In genomic region chr1:151572601-151573320, GRCm38 (mm10) we compare ENCODE assay signal across 14 mouse cellular contexts. TPM values are rescaled to one million over a fixed set of nuclear protein-coding genes. Genes with fewer than 3 reads are reported as not detected.
DNase-seq lines count a peak whose midpoint lies in the region; ATAC-seq and TF ChIP-seq lines count a peak whose summit lies in the region.
"Had no signal": no experiment of that assay in that cellular context is flagged by ENCODE, and none has a peak within 500 bp of the region (broad histone marks: within the 10 kb centered on the region; RNA-seq: fewer than 3 reads in every experiment).

No protein-coding gene starts in this region.

- peak; percentile 16 for DNase-seq in lung, postnatal 10 days
- DNase-seq in lung, adult 18-20 months = no peak
- DNase-seq in stomach, postnatal 0 days (ENCODE audit: low spot score) = no peak
- DNase-seq: kidney, postnatal 36 days; right cerebral cortex, postnatal 25 days; thymus, adult 2 months had no signal

- no peak for TF ChIP-seq POLR2A in bone marrow, adult 2 months (IDR thresholded peaks at IDR 0.05; ENCODE audit: borderline replicate concordance, control insufficient read depth, low read depth, low read length)

- H3K9ac ChIP-seq in heart, embryonic 15.5 days = no peak overlapping the region
- no peak overlapping the region for H3K9ac ChIP-seq in heart, embryonic 11.5 days (ENCODE audit: low read depth, low read length)
- H3K9ac ChIP-seq in stomach, postnatal 0 days (ENCODE audit: low read length) = no peak overlapping the region
- H3K9ac ChIP-seq in forebrain, embryonic 13.5 days = no peak overlapping the region
- H3K9ac ChIP-seq: hindbrain, embryonic 14.5 days; neural tube, embryonic 12.5 days had no signal

- H3K27ac ChIP-seq in heart, embryonic 15.5 days = 0 out of 2 replicates have a peak overlapping the region, but pooled peaks have one; percentile 18
- H3K27ac ChIP-seq in heart, embryonic 11.5 days (ENCODE audit: low read depth, low read length) = no peak overlapping the region
- no peak overlapping the region for H3K27ac ChIP-seq in bone marrow, adult 2 months (ENCODE audit: control insufficient read depth, insufficient read depth, low read depth, low read length, poor library complexity)
- no peak overlapping the region for H3K27ac ChIP-seq in stomach, postnatal 0 days (replicated peaks)
- H3K27ac ChIP-seq in forebrain, embryonic 13.5 days = no peak overlapping the region
- H3K27ac ChIP-seq: hindbrain, embryonic 14.5 days; midbrain, embryonic 10.5 days; neural tube, embryonic 12.5 days had no signal

- H3K27me3 ChIP-seq in heart, embryonic 15.5 days = no peaks in the 10 kb centered on the region
- peaks cover 10% of the 10 kb centered on the region; the same call in 1 of the 2 replicates for H3K27me3 ChIP-seq in heart, embryonic 11.5 days (ENCODE audit: control insufficient read depth, insufficient read depth, low read length)
- no peaks in the 10 kb centered on the region for H3K27me3 ChIP-seq in stomach, postnatal 0 days (ENCODE audit: control insufficient read depth, insufficient read depth, low read length)
- peaks cover 30% of the 10 kb centered on the region for H3K27me3 ChIP-seq in forebrain, embryonic 13.5 days
- H3K27me3 ChIP-seq: Patski had no signal

- no peak overlapping the region for H3K4me3 ChIP-seq in heart, embryonic 15.5 days
- no peak overlapping the region for H3K4me3 ChIP-seq in heart, embryonic 11.5 days (ENCODE audit: low read depth, low read length)
- H3K4me3 ChIP-seq in bone marrow, adult 2 months (replicated peaks; ENCODE audit: control insufficient read depth, low read depth, low read length) = peak overlapping the region; percentile 22
- peak overlapping the region; percentile 14; the same call in 1 of the 2 replicates for H3K4me3 ChIP-seq in stomach, postnatal 0 days (ENCODE audit: low read depth, low read length)
- H3K4me3 ChIP-seq in forebrain, embryonic 13.5 days = no peak overlapping the region
- H3K4me3 ChIP-seq: midbrain, embryonic 10.5 days; neural tube, embryonic 12.5 days had no signal

- H3K4me1 ChIP-seq in heart, embryonic 15.5 days (replicated peaks) = peaks cover 15% of the 10 kb centered on the region
- no peaks in the 10 kb centered on the region; the same call in 1 of the 2 replicates for H3K4me1 ChIP-seq in heart, embryonic 11.5 days (ENCODE audit: control insufficient read depth, insufficient read depth, low read length)
- no peaks in the 10 kb centered on the region; the same call in 1 of the 2 replicates for H3K4me1 ChIP-seq in bone marrow, adult 2 months (ENCODE audit: control insufficient read depth, insufficient read depth, low read length)
- no peaks in the 10 kb centered on the region for H3K4me1 ChIP-seq in stomach, postnatal 0 days (replicated peaks; ENCODE audit: control insufficient read depth, insufficient read depth)
- peaks cover 9% of the 10 kb centered on the region for H3K4me1 ChIP-seq in forebrain, embryonic 13.5 days

- no peaks in the 10 kb centered on the region for H3K36me3 ChIP-seq in heart, embryonic 15.5 days
- H3K36me3 ChIP-seq in heart, embryonic 11.5 days (ENCODE audit: control insufficient read depth, insufficient read depth, low read length) = no peaks in the 10 kb centered on the region
- H3K36me3 ChIP-seq in stomach, postnatal 0 days (ENCODE audit: control insufficient read depth, insufficient read depth, low read length) = no peaks in the 10 kb centered on the region
- no peaks in the 10 kb centered on the region for H3K36me3 ChIP-seq in forebrain, embryonic 13.5 days (ENCODE audit: poor library complexity, severe bottlenecking)
- H3K36me3 ChIP-seq: midbrain, embryonic 10.5 days; neural tube, embryonic 12.5 days had no signal

- H3K4me2 ChIP-seq in heart, embryonic 15.5 days = 0 out of 2 replicates have a peak overlapping the region, but pooled peaks have one; percentile 95
- no peak overlapping the region for H3K4me2 ChIP-seq in heart, embryonic 11.5 days
- peak overlapping the region; percentile 93 for H3K4me2 ChIP-seq in stomach, postnatal 0 days (replicated peaks; ENCODE audit: low read depth)
- H3K4me2 ChIP-seq in forebrain, embryonic 13.5 days = no peak overlapping the region
- H3K4me2 ChIP-seq: hindbrain, embryonic 14.5 days had no signal

- H3K9me3 ChIP-seq in heart, embryonic 15.5 days (replicated peaks) = no peaks in the 10 kb centered on the region
- no peaks in the 10 kb centered on the region for H3K9me3 ChIP-seq in heart, embryonic 11.5 days (replicated peaks; ENCODE audit: control insufficient read depth, low read length)
- H3K9me3 ChIP-seq in stomach, postnatal 0 days (ENCODE audit: control insufficient read depth, low read length) = no peaks in the 10 kb centered on the region
- no peaks in the 10 kb centered on the region for H3K9me3 ChIP-seq in forebrain, embryonic 13.5 days (replicated peaks)
- H3K9me3 ChIP-seq: midbrain, embryonic 10.5 days; neural tube, embryonic 12.5 days had no signal

- no peak for TF ChIP-seq CTCF in bone marrow, adult 2 months (IDR thresholded peaks at IDR 0.05; ENCODE audit: control insufficient read depth, insufficient read depth, low read length)
- TF ChIP-seq CTCF in stomach, postnatal 0 days (IDR thresholded peaks at IDR 0.05; ENCODE audit: low read depth) = peak; percentile 39

- ATAC-seq in heart, embryonic 15.5 days (replicated peaks; ENCODE audit: insufficient number of reproducible peaks, insufficient read depth, low FRiP score, low read depth) = no peak
- no peak for ATAC-seq in heart, embryonic 11.5 days (replicated peaks; ENCODE audit: insufficient number of reproducible peaks, low FRiP score, low TSS enrichment)
- ATAC-seq in stomach, postnatal 0 days (ENCODE audit: low FRiP score, low TSS enrichment) = no peak
- ATAC-seq in forebrain, embryonic 13.5 days = no peak
- ATAC-seq: Patski had no signal

- no peak for TF ChIP-seq EP300 in stomach, postnatal 0 days (optimal IDR thresholded peaks at IDR 0.05)

- 77% methylated on average over 7 of the region's 7 CpGs for WGBS in heart, embryonic 15.5 days
- 78% methylated on average over 7 of the region's 7 CpGs for WGBS in heart, embryonic 11.5 days (ENCODE audit: insufficient replicate concordance)
- 62% methylated on average over 7 of the region's 7 CpGs for WGBS in bone marrow, adult 2 months
- 58% methylated on average over 7 of the region's 7 CpGs for WGBS in stomach, postnatal 0 days
- WGBS in forebrain, embryonic 13.5 days = 84% methylated on average over 7 of the region's 7 CpGs

RNA-seq across cellular contexts. Expression of gene Fam129a, which starts 1.8 kb away (rescaled TPM):
- polyA plus RNA-seq in heart, embryonic 15.5 days (2015; fragmentation: Nextera tagmentation; extraction: Ambion mirVana) = 14.3 and 14.4 TPM in 2 replicates
- polyA plus RNA-seq in heart, embryonic 11.5 days (2014; fragmentation: Nextera tagmentation; extraction: Ambion mirVana) = 2.3 and 3.1 TPM in 2 replicates
- polyA plus RNA-seq in bone marrow, adult 2 months (2011; ENCODE audit: insufficient read depth, insufficient read length, low replicate concordance, missing spikeins) = 9.5 and 16.9 TPM in 2 replicates
- polyA plus RNA-seq in stomach, postnatal 0 days (2015; fragmentation: Nextera tagmentation; extraction: Ambion mirVana) = 17.7 and 23.5 TPM in 2 replicates
- polyA plus RNA-seq in forebrain, embryonic 13.5 days (2015; fragmentation: Nextera tagmentation; extraction: Ambion mirVana) = 1.3 and 1.9 TPM in 2 replicates

Comparison
In these comparisons a context has a peak if more than half of its experiments do, and no peak if none do; other contexts are left out.
1. H3K4me2 ChIP-seq: peak in heart, embryonic 15.5 days (single experiment) and stomach, postnatal 0 days (single experiment); none in heart, embryonic 11.5 days (single experiment) and forebrain, embryonic 13.5 days (single experiment).
2. H3K4me3 ChIP-seq: peak in bone marrow, adult 2 months (single experiment) and stomach, postnatal 0 days (single experiment); none in heart, embryonic 15.5 days (single experiment), heart, embryonic 11.5 days (single experiment) and forebrain, embryonic 13.5 days (single experiment).